Mouse (Mus musculus): ENCODE measurements around the gene Tjp2.

- TF ChIP-seq POLR2A (IDR thresholded peaks at IDR 0.05; ENCODE audit: extremely low read depth, insufficient read depth, low read length), result no peak
- TF ChIP-seq CTCF (IDR thresholded peaks at IDR 0.05; ENCODE audit: low read depth, low read length), result no peak
Observed at GRCm38 (mm10) chr19:24101183-24101582, 123.6 kb downstream of the Tjp2 start.

All from liver, adult 2 months (tissue).